Mouse (Mus musculus): ENCODE measurements around the gene Tspan3. TPM values are rescaled to one million over a fixed set of nuclear protein-coding genes. Genes with fewer than 3 reads are reported as not detected.

Gene Tspan3
- polyA plus RNA-seq (2015; fragmentation: Nextera tagmentation; extraction: Ambion mirVana), result 400 and 449 TPM in 2 replicates

DNA sequence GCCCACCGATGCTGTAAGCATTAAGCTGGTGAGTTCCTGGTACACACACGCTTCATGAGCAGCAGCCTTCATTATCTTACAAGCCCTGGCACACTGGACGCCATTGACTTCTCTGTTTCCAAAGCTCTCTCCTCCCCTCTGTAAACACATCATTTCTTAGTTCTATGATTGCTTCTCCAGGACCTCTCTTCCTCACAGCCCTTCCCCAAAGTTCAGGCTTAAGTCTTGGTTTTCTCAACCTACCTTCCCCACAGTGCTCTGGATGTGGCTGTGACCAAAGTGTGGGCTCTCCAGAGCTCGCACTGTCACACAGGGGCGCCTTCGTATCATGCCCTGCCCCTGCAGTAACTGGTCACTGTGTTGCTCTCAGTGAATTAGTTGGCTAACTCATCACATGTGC, at the start of gene Tspan3:
TSS of gene Tspan3 (minus strand) at position 101 of the 400 bp plus-strand sequence.
- Histone ChIP-seq H3K36me3 (no peaks in the 10 kb centered on the region), H3K4me1 (peaks cover 15% of the 10 kb centered on the region), H3K9me3 (no peaks in the 10 kb centered on the region), H3K27ac (replicated peaks) (no peak within 1 kb of the TSS), H3K27me3 (replicated peaks) (no peaks in the 10 kb centered on the region), H3K4me2 (no peak within 1 kb of the TSS), H3K9ac (no peak within 1 kb of the TSS), H3K4me3 (no peak within 1 kb of the TSS)
- WGBS, result 82% methylated on average over 6 of the region's 6 CpGs
- no peak for ATAC-seq (ENCODE audit: extremely low read depth, insufficient number of reproducible peaks, low FRiP score, low TSS enrichment)

DNA sequence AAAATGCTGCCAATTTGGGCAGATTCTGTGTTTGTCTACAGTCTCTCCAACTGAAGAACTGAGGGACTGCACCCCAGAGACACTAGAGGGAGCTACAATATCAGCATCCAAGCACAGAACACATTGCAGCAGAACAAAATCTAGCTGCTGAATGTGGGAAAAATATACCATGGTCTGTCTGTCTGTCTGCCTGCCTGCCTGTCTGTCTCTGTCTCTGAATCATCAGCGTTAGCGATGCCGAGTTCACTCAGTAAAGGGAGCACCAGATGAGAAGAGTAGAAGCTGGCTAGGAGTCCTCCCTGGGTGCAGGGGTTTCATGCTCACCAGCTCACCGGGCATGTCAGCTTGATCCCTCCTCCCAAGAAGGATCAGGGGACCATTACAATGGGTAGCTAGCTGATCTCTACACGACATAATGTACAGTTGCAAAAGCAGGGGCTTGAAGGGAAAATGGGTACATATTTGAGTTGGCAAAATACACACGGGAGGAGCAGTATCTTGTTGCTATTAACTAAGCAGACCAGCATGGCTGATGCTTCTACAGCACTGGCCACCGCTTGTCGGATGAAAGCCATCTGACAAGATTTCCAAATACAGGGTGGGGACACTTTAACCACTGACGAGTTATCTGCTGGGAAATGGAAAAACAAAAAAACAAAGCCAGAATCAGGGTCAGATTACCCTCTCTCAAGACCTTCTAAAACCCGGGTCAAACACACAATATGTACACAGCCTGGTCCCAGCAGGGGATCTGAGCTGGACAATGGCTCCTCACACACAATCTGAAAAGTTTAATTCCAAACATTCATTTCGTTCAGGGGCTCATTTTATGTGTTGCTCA, 48.4 kb upstream of the Tspan3 start:
- Histone ChIP-seq H3K4me3 (no peak overlapping the region), H3K27me3 (replicated peaks) (no peaks in the 10 kb centered on the region), H3K4me2 (peak overlapping the region; percentile 23; the same call in 1 of the 2 replicates), H3K27ac (replicated peaks) (peak overlapping the region; percentile 15; the same call in 1 of the 2 replicates), H3K4me1 (peaks cover 28% of the 10 kb centered on the region), H3K9ac (peak overlapping the region; percentile 11; the same call in 1 of the 2 replicates), H3K9me3 (no peaks in the 10 kb centered on the region), H3K36me3 (0 out of 2 replicates have a peak, but pooled peaks cover under 1% of the 10 kb centered on the region)
- ATAC-seq (ENCODE audit: extremely low read depth, insufficient number of reproducible peaks, low FRiP score, low TSS enrichment), result no peak
- WGBS, result 36% methylated on average over 11 of the region's 11 CpGs

DNA sequence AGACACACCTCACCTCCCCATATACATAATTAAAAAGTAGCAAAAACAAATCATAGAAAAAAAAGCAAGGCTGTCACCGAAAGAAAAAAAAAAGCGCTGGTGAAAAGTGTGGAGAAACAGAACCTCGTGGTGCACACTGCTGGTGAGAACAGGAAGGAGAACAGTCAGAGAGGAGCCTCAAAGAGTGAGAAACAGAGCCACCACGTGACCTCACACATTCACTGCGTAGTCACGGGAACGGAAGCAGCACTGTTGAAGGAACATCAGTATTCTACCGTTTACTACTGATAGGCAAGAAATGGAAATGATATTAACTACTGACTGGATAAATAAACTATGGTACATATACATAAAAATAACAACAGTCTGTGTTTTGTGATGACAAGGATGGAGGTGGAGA, 43.5 kb upstream of the Tspan3 start:
- H3K27me3 ChIP-seq (replicated peaks), result no peaks in the 10 kb centered on the region
- no peak for ATAC-seq (ENCODE audit: extremely low read depth, insufficient number of reproducible peaks, low FRiP score, low TSS enrichment)
- no peaks in the 10 kb centered on the region for H3K9me3 ChIP-seq
- peaks cover 39% of the 10 kb centered on the region for H3K36me3 ChIP-seq
- peaks cover 5% of the 10 kb centered on the region for H3K4me1 ChIP-seq
- no peak overlapping the region for H3K4me2 ChIP-seq
- no peak overlapping the region for H3K9ac ChIP-seq
- H3K27ac ChIP-seq (replicated peaks), result no peak overlapping the region
- no peak overlapping the region for H3K4me3 ChIP-seq
- WGBS, result 77% methylated on average over 8 of the region's 8 CpGs

DNA sequence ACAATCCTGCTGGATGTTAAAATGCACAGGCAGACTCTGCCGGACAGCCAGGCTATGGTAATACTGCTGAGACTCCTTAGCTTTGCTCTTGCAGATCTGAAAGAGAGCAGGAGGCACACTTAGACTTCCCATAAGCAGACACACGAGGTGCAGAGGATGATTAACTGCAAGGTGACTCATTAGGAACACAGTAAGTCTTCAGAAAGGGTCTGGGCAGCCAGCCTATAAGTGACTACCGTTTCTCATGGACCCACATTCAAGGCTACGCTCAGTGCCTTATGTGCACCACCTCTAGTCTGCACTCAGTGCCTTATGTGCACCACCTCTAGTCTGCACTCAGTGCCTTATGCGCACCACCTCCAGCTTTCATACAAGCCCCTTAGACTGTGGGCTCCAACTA, 42.2 kb upstream of the Tspan3 start:
- no peak overlapping the region for H3K27ac ChIP-seq (replicated peaks)
- H3K9ac ChIP-seq, result no peak overlapping the region
- WGBS, result 82% methylated on average over 5 of the region's 5 CpGs

DNA sequence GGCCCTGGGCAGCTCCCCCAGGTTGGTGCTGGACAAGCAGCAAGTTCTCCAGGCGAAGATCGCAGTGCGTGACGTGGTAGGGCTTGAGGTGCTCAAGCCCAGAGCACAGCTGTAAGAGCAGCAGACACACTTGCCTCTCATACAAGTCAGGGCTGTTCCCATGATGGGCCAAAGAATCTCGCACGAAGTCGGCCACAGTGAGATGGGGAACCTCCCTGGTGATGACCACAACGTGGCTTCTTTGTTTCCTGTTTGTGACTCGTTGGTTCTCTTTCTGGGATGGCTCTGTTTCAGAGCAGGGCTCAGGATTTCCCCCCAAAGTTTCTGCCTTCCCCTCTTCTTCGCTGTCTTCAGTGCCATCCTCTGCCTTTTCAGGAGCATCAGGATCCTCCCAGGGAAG, 41.8 kb upstream of the Tspan3 start:
- Histone ChIP-seq H3K27me3 (replicated peaks) (no peaks in the 10 kb centered on the region), H3K4me2 (no peak overlapping the region), H3K4me3 (no peak overlapping the region), H3K9me3 (no peaks in the 10 kb centered on the region), H3K9ac (no peak overlapping the region), H3K4me1 (no peaks in the 10 kb centered on the region), H3K36me3 (peaks cover 47% of the 10 kb centered on the region), H3K27ac (replicated peaks) (no peak overlapping the region)
- ATAC-seq (ENCODE audit: extremely low read depth, insufficient number of reproducible peaks, low FRiP score, low TSS enrichment), result no peak
- WGBS, result 86% methylated on average over 10 of the region's 10 CpGs

More for the DNA sequence above, 42.2 kb upstream of the Tspan3 start:
- no peaks in the 10 kb centered on the region for H3K4me1 ChIP-seq
- no peak overlapping the region for H3K4me2 ChIP-seq
- H3K27me3 ChIP-seq (replicated peaks), result no peaks in the 10 kb centered on the region
- no peak overlapping the region for H3K4me3 ChIP-seq
- ATAC-seq (ENCODE audit: extremely low read depth, insufficient number of reproducible peaks, low FRiP score, low TSS enrichment), result no peak
- H3K36me3 ChIP-seq, result peaks cover 47% of the 10 kb centered on the region
- no peaks in the 10 kb centered on the region for H3K9me3 ChIP-seq

DNA sequence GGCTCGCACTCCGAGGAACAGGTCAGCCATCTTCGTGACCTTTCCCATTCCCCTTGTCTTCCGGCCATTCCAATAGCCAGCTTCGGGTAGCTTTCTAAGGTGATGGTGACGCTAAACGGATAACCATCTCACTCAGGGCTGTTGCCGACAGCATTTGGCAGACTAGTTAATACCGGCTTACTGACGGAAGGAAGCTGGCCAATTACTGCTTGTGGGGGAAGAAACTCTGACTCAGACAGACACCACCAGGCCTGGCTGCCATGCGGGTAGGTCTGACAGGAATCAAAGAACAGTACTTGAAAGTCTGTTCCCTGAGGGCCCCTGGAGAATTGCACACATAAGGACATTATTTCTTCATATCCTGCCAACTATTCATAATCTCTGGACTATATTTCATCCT, 40.1 kb upstream of the Tspan3 start:
- WGBS, result 69% methylated on average over 11 of the region's 11 CpGs
- Histone ChIP-seq H3K9me3 (no peaks in the 10 kb centered on the region), H3K4me3 (no peak overlapping the region), H3K9ac (no peak overlapping the region), H3K27ac (replicated peaks) (no peak overlapping the region), H3K27me3 (replicated peaks) (no peaks in the 10 kb centered on the region), H3K4me2 (no peak overlapping the region), H3K36me3 (peaks cover 47% of the 10 kb centered on the region), H3K4me1 (peaks cover 6% of the 10 kb centered on the region; the same call in 1 of the 2 replicates)
- ATAC-seq (ENCODE audit: extremely low read depth, insufficient number of reproducible peaks, low FRiP score, low TSS enrichment), result no peak

DNA sequence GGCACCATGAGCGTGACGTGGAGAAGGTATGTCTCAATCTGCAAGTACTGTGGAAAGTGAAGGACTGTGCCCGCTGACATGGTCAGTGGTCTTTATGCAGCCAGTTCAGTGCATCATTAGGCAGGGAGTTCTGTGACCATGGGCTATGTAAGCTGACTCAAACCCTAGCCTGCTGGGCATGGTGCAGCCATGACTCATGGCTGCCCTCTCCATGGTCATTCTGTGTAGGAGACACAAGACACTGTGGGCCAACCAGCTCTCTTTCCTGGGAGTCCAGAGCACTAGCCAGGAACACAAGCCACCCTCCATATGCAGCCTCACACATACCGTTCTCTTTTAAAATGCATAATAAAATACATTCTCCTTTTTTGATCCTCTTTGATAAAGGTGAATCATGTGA, 39.0 kb upstream of the Tspan3 start:
- no peak overlapping the region for H3K4me2 ChIP-seq
- no peak for ATAC-seq (ENCODE audit: extremely low read depth, insufficient number of reproducible peaks, low FRiP score, low TSS enrichment)
- H3K4me3 ChIP-seq, result no peak overlapping the region
- no peaks in the 10 kb centered on the region for H3K9me3 ChIP-seq
- H3K27me3 ChIP-seq (replicated peaks), result no peaks in the 10 kb centered on the region
- WGBS, result 93% methylated on average over 4 of the region's 4 CpGs
- H3K9ac ChIP-seq, result no peak overlapping the region
- peaks cover 47% of the 10 kb centered on the region for H3K36me3 ChIP-seq
- H3K4me1 ChIP-seq, result peaks cover 6% of the 10 kb centered on the region; the same call in 1 of the 2 replicates
- H3K27ac ChIP-seq (replicated peaks), result no peak overlapping the region

DNA sequence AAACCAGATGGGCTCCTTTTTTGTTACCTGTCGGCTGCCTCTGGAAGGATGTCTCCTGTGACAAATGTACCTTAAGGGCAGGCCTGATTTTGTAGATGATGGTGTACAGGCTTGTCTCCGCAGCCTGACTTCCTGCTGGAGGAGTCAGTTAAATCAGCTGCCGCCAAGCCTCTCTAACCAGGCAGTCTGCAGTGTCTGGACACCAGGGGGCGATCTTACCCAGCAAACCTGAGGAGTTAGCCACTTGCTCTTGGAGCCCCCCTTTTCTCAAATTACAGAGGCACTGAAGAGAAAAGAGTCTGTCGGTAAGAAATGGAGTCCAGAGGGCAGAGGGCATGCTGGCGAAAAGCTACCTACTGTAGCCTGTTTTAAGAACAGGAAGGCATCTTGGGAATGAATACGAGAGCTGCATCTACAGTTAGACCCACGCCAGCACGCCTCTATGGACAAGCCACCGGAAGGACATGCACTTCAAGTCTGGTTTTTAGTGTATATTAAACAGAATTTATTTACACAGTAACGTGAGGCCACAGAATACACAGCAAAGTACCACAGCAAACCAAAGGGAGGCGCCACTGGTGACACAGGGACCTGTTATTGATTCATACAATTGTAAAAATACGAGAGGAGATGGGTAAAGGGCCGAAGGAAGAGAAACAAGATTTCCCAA, 35.5 kb upstream of the Tspan3 start:
- Histone ChIP-seq H3K4me2 (no peak overlapping the region), H3K4me1 (peaks cover 6% of the 10 kb centered on the region; the same call in 1 of the 2 replicates), H3K9ac (no peak overlapping the region), H3K9me3 (no peaks in the 10 kb centered on the region), H3K36me3 (peaks cover 27% of the 10 kb centered on the region), H3K27ac (replicated peaks) (no peak overlapping the region), H3K4me3 (no peak overlapping the region), H3K27me3 (replicated peaks) (no peaks in the 10 kb centered on the region)
- ATAC-seq (ENCODE audit: extremely low read depth, insufficient number of reproducible peaks, low FRiP score, low TSS enrichment), result no peak
- 37% methylated on average over 14 of the region's 14 CpGs for WGBS

DNA sequence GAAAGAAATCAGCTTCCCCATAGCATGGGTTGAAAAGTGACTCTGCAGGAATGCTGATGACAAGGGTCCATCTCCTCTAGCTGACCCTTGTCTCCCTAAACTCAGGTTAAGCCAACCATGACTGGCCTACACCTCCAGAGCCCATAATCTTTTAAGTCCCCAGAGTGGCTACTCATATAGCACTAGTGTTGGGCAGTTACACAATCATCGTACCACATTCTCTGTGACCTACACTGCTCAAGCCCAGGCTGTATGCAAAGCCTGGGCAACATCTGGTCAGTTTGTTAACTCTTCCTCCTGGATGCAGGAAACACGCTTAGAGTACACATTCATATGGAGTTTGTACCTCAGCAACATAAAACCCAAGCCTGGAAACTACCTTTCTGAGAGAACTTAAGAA, 34.9 kb upstream of the Tspan3 start:
- WGBS, result 56% methylated on average over 2 of the region's 2 CpGs
- Histone ChIP-seq H3K4me3 (no peak overlapping the region), H3K4me1 (peaks cover 6% of the 10 kb centered on the region; the same call in 1 of the 2 replicates), H3K36me3 (peaks cover 21% of the 10 kb centered on the region), H3K27me3 (replicated peaks) (no peaks in the 10 kb centered on the region), H3K9ac (no peak overlapping the region), H3K4me2 (no peak overlapping the region), H3K9me3 (no peaks in the 10 kb centered on the region), H3K27ac (replicated peaks) (no peak overlapping the region)
- no peak for ATAC-seq (ENCODE audit: extremely low read depth, insufficient number of reproducible peaks, low FRiP score, low TSS enrichment)

DNA sequence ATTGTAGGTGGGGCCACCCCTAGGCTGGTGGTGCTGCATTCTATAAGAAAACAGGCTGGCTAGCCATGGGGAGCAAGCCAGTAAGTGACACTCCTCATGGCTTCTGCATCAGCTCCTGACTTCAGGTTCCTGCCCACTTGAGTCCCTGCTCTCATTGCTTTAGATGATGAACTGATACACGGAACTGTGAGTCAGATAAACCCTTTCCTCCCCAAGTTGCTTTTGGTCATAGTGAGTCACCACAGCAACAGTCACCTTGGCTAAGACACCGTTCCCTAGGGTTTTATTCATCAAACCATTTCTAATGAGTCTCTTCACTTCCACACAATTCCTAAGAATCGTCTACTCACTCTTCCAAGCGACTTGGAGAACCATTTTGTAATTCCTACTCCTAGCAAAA, 31.6 kb upstream of the Tspan3 start:
- 71% methylated on average over 4 of the region's 4 CpGs for WGBS
- no peaks in the 10 kb centered on the region for H3K36me3 ChIP-seq

DNA sequence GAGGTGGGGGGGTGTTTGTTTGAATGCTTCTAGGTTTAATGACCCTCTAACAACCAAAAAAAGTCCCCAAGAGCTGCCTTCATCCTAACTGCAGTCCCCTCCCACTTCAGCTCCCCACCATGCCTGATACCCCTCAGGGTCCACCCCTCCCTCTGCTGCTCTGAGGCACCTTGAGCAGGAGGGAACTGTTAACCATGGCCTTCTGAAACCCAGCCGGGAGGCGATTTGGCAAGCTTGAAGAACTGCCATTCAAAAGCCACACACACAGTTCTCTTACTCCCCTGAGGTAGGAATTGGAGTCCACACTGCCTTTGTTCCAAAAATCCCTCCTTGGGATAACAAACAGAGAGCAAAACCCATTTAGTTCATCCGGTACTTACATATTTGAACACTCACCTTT, 29.9 kb upstream of the Tspan3 start:
- ATAC-seq (ENCODE audit: extremely low read depth, insufficient number of reproducible peaks, low FRiP score, low TSS enrichment), result no peak
- Histone ChIP-seq H3K27me3 (replicated peaks) (peaks cover 11% of the 10 kb centered on the region), H3K4me3 (no peak overlapping the region), H3K4me1 (0 out of 2 replicates have a peak, but pooled peaks cover 3% of the 10 kb centered on the region), H3K4me2 (no peak overlapping the region), H3K9ac (no peak overlapping the region), H3K27ac (replicated peaks) (no peak overlapping the region), H3K9me3 (no peaks in the 10 kb centered on the region), H3K36me3 (no peaks in the 10 kb centered on the region)
- WGBS, result 62% methylated on average over 3 of the region's 3 CpGs

More for the DNA sequence above, 31.6 kb upstream of the Tspan3 start:
- no peaks in the 10 kb centered on the region for H3K9me3 ChIP-seq
- H3K27me3 ChIP-seq (replicated peaks), result peaks cover 11% of the 10 kb centered on the region
- no peak overlapping the region for H3K4me3 ChIP-seq
- no peak overlapping the region for H3K4me2 ChIP-seq
- no peak for ATAC-seq (ENCODE audit: extremely low read depth, insufficient number of reproducible peaks, low FRiP score, low TSS enrichment)
- H3K9ac ChIP-seq, result no peak overlapping the region
- H3K4me1 ChIP-seq, result peaks cover 9% of the 10 kb centered on the region; the same call in 1 of the 2 replicates
- no peak overlapping the region for H3K27ac ChIP-seq (replicated peaks)

Data from heart, embryonic 13.5 days (tissue).